Mouse (Mus musculus): ENCODE results near the gene Mfsd4b3. TPM values are rescaled to one million over a fixed set of nuclear protein-coding genes. Genes with fewer than 3 reads are reported as not detected.

The Mfsd4b3 gene
- total and polyA plus RNA-seq, 2 experiments: 14.2 to 21.8 TPM

DNA sequence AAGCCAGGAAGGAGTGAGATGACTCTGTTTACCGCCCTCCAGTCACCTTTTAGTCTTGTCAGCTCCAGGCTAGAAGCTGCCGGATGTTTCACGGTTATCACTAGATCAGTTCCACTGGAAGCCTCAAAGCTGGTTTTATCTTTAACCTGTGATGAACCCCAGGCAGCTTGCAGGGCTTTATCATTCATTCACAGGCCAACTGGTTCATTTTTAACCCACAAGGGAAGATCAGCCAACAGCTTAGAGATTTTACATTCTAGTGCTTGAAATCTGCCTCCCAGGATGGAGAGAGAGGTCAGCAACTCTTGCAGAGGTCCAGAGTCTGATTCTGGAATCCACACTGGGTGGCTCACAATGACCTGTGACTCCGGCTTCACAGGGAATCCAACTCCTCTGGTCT is 31.2 kb upstream of the Mfsd4b3 start:
- H3K4me3 ChIP-seq (ENCODE audit: insufficient read depth, low read depth, low read length): no peak overlapping the region
- H3K9ac ChIP-seq (ENCODE audit: low read depth, low read length): no peak overlapping the region
- no peaks in the 10 kb centered on the region for H3K27me3 ChIP-seq (ENCODE audit: control insufficient read depth, insufficient read depth, low read length)
- peaks cover 8% of the 10 kb centered on the region for H3K4me1 ChIP-seq (ENCODE audit: control insufficient read depth, insufficient read depth, low read length)
- TF ChIP-seq POLR2A (IDR thresholded peaks at IDR 0.05; ENCODE audit: extremely low read depth, insufficient read depth, low read length) (no peak), CTCF (IDR thresholded peaks at IDR 0.05; ENCODE audit: low read depth, low read length) (no peak)
- 11% methylated on average over 4 of the region's 4 CpGs for WGBS
- H3K79me2 ChIP-seq (ENCODE audit: control insufficient read depth, insufficient read depth, low read length): no peaks in the 10 kb centered on the region
- H3K27ac ChIP-seq (replicated peaks; ENCODE audit: insufficient read depth, low read depth, low read length): peak overlapping the region; percentile 69
- DNase-seq (ENCODE audit: extremely low read depth, low read depth, low spot score): peak; percentile 99
- no peaks in the 10 kb centered on the region for H3K36me3 ChIP-seq (ENCODE audit: control insufficient read depth, insufficient read depth, low read length)

GRCm38 (mm10) chr10:39986466-39986865 is 26.5 kb upstream of the Mfsd4b3 start, which contains the start of gene Mfsd4b5:
Gene Mfsd4b5, minus strand, starts transcription at chr10:39986646.
- WGBS: 91% methylated on average over 12 of the region's 12 CpGs

DNA sequence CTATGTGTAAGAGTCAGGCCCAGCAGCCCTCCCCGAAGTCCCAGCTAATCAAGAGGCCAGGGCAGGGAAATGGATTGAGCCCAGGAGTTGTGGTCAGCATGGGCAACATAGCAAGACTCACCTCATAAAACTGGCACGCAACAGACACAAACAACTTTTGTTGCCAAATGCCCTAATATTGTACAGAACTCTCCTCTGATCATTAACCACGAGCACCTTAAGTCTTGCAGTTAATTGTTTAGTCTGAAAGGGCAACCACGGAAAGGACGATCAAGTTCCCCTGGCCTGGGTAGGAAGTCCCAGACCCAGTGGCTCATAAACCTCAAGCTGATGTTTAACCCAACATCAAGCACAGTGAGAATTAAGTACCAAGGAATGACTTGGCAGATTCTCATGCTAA is 22.7 kb upstream of the Mfsd4b3 start:
- H3K79me2 ChIP-seq (ENCODE audit: control insufficient read depth, insufficient read depth, low read length): no peaks in the 10 kb centered on the region
- H3K36me3 ChIP-seq (ENCODE audit: control insufficient read depth, insufficient read depth, low read length): no peaks in the 10 kb centered on the region
- no peak overlapping the region for H3K4me3 ChIP-seq (ENCODE audit: insufficient read depth, low read depth, low read length)
- H3K27me3 ChIP-seq (ENCODE audit: control insufficient read depth, insufficient read depth, low read length): no peaks in the 10 kb centered on the region
- H3K4me1 ChIP-seq (ENCODE audit: control insufficient read depth, insufficient read depth, low read length): peaks cover 3% of the 10 kb centered on the region; the same call in 1 of the 2 replicates
- DNase-seq (ENCODE audit: extremely low read depth, low read depth, low spot score): peak; percentile 76
- no peak overlapping the region for H3K9ac ChIP-seq (ENCODE audit: low read depth, low read length)
- 22% methylated on average over 5 of the region's 5 CpGs for WGBS
- no peak for TF ChIP-seq CTCF (IDR thresholded peaks at IDR 0.05; ENCODE audit: low read depth, low read length)
- TF ChIP-seq POLR2A (IDR thresholded peaks at IDR 0.05; ENCODE audit: extremely low read depth, insufficient read depth, low read length): no peak
- no peak overlapping the region for H3K27ac ChIP-seq (replicated peaks; ENCODE audit: insufficient read depth, low read depth, low read length)

More at GRCm38 (mm10) chr10:39986466-39986865, 26.5 kb upstream of the Mfsd4b3 start, which contains the start of gene Mfsd4b5:
- TF ChIP-seq POLR2A (IDR thresholded peaks at IDR 0.05; ENCODE audit: extremely low read depth, insufficient read depth, low read length) (no peak), CTCF (IDR thresholded peaks at IDR 0.05; ENCODE audit: low read depth, low read length) (no peak)
- Histone ChIP-seq H3K9ac (ENCODE audit: low read depth, low read length) (no peak within 1 kb of the TSS), H3K4me1 (ENCODE audit: control insufficient read depth, insufficient read depth, low read length) (peaks cover 9% of the 10 kb centered on the region), H3K27me3 (ENCODE audit: control insufficient read depth, insufficient read depth, low read length) (no peaks in the 10 kb centered on the region), H3K79me2 (ENCODE audit: control insufficient read depth, insufficient read depth, low read length) (no peaks in the 10 kb centered on the region), H3K36me3 (ENCODE audit: control insufficient read depth, insufficient read depth, low read length) (no peaks in the 10 kb centered on the region), H3K4me3 (ENCODE audit: insufficient read depth, low read depth, low read length) (no peak within 1 kb of the TSS), H3K27ac (replicated peaks; ENCODE audit: insufficient read depth, low read depth, low read length) (no peak within 1 kb of the TSS)
- no peak for DNase-seq (ENCODE audit: extremely low read depth, low read depth, low spot score)

DNA sequence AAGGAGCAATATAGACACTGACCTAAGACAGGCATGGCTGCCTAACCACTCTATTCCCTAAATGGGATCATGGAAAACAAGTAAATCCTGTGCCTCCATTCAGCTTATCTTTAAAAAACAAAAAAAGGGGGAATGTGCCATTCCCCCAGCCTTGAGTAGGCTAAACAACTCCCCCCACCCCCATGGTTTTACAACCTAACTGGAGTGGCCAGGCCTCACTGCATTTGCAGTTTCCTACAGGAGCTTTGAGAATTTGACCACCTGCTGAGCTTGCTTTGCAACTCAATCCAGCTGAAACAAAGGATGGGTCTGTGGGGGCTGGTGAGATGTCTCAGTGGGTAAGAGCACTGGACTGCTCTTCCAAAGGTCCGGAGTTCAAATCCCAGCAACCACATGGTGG is 18.3 kb upstream of the Mfsd4b3 start:
- no peak for TF ChIP-seq POLR2A (IDR thresholded peaks at IDR 0.05; ENCODE audit: extremely low read depth, insufficient read depth, low read length)
- TF ChIP-seq CTCF (IDR thresholded peaks at IDR 0.05; ENCODE audit: low read depth, low read length): no peak
- no peaks in the 10 kb centered on the region for H3K27me3 ChIP-seq (ENCODE audit: control insufficient read depth, insufficient read depth, low read length)
- no peaks in the 10 kb centered on the region for H3K79me2 ChIP-seq (ENCODE audit: control insufficient read depth, insufficient read depth, low read length)
- peaks cover 3% of the 10 kb centered on the region; the same call in 1 of the 2 replicates for H3K4me1 ChIP-seq (ENCODE audit: control insufficient read depth, insufficient read depth, low read length)
- 100% methylated on average over 1 of the region's 1 CpGs for WGBS
- H3K36me3 ChIP-seq (ENCODE audit: control insufficient read depth, insufficient read depth, low read length): no peaks in the 10 kb centered on the region
- no peak overlapping the region for H3K9ac ChIP-seq (ENCODE audit: low read depth, low read length)
- no peak overlapping the region for H3K4me3 ChIP-seq (ENCODE audit: insufficient read depth, low read depth, low read length)
- DNase-seq (ENCODE audit: extremely low read depth, low read depth, low spot score): no peak
- no peak overlapping the region for H3K27ac ChIP-seq (replicated peaks; ENCODE audit: insufficient read depth, low read depth, low read length)

DNA sequence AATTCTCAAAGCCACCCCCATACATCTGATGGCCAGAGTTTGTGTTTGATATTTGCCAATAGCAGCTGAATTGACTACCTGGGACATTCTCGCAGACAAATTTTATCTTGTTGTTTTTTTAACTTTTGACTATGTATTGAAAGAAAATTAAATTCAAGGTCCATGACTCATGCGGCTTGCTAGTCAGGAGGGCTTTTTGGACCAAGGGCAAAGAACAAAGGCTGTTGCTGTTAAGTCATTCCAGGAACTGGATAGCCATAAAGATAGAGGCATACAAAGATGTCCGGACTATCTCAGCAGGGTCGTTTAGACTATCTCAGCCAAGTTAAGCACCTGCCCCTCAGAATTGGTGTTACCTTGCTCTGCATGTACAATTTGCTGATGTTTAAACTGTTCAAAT is 17.4 kb upstream of the Mfsd4b3 start:
- no peak for DNase-seq (ENCODE audit: extremely low read depth, low read depth, low spot score)
- Histone ChIP-seq H3K79me2 (ENCODE audit: control insufficient read depth, insufficient read depth, low read length) (no peaks in the 10 kb centered on the region), H3K27ac (replicated peaks; ENCODE audit: insufficient read depth, low read depth, low read length) (no peak overlapping the region), H3K9ac (ENCODE audit: low read depth, low read length) (no peak overlapping the region), H3K4me3 (ENCODE audit: insufficient read depth, low read depth, low read length) (no peak overlapping the region), H3K36me3 (ENCODE audit: control insufficient read depth, insufficient read depth, low read length) (no peaks in the 10 kb centered on the region), H3K4me1 (ENCODE audit: control insufficient read depth, insufficient read depth, low read length) (peaks cover under 1% of the 10 kb centered on the region; the same call in 1 of the 2 replicates), H3K27me3 (ENCODE audit: control insufficient read depth, insufficient read depth, low read length) (no peaks in the 10 kb centered on the region)
- TF ChIP-seq CTCF (IDR thresholded peaks at IDR 0.05; ENCODE audit: low read depth, low read length) (no peak), POLR2A (IDR thresholded peaks at IDR 0.05; ENCODE audit: extremely low read depth, insufficient read depth, low read length) (no peak)
- WGBS: 92% methylated on average over 4 of the region's 4 CpGs

- no peak for DNase-seq (ENCODE audit: extremely low read depth, low read depth, low spot score)
- Histone ChIP-seq H3K36me3 (ENCODE audit: control insufficient read depth, insufficient read depth, low read length) (no peaks in the 10 kb centered on the region), H3K4me3 (ENCODE audit: insufficient read depth, low read depth, low read length) (no peak overlapping the region), H3K27me3 (ENCODE audit: control insufficient read depth, insufficient read depth, low read length) (no peaks in the 10 kb centered on the region), H3K9ac (ENCODE audit: low read depth, low read length) (no peak overlapping the region), H3K79me2 (ENCODE audit: control insufficient read depth, insufficient read depth, low read length) (no peaks in the 10 kb centered on the region), H3K4me1 (ENCODE audit: control insufficient read depth, insufficient read depth, low read length) (no peaks in the 10 kb centered on the region), H3K27ac (replicated peaks; ENCODE audit: insufficient read depth, low read depth, low read length) (no peak overlapping the region)
- no peak for TF ChIP-seq POLR2A (IDR thresholded peaks at IDR 0.05; ENCODE audit: extremely low read depth, insufficient read depth, low read length)
- no peak for TF ChIP-seq CTCF (IDR thresholded peaks at IDR 0.05; ENCODE audit: low read depth, low read length)
- WGBS: 61% methylated on average over 2 of the region's 2 CpGs
Observed at GRCm38 (mm10) chr10:39975771-39976170, 15.8 kb upstream of the Mfsd4b3 start.

All from liver, adult 2 months (tissue).